Mouse (Mus musculus) liver, adult 2 months (tissue): Measurements from ENCODE around the gene Slc23a2.

Experiments
- CTCF ChIP-seq: fragments of 200-500 bp; IDR thresholded peaks from 2 replicates; pipeline ENCODE4 v1.5.1; 2011; ENCODE audit warnings: low read depth, low read length, control low read depth
- POLR2A ChIP-seq: fragments of 200-500 bp; IDR thresholded peaks from 2 replicates; pipeline ENCODE4 v1.6.1; 2011; ENCODE audit warnings: low read length, control low read depth; ENCODE audit not compliant: insufficient read depth; ENCODE audit errors: extremely low read depth

DNA sequence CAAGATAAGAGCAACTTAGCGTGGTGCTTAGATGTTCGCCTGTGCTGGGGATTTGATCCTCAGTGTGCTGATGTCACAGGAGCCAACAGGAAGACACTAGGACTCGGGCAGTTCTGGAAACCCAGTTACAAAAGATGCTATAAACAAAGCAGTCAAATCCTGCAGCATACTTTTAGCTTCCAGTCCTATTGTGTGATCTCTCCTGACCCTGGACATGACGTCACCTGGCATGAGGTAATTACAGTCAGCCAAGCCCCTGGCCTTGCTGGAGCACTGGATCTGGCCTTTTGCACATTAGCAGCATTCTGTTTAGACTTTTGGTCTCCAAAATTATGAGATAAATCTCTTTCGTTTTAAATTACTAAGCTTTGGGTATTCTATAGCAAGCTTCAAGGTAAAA lies 38.8 kb downstream of the Slc23a2 start:
- no peak for TF ChIP-seq CTCF
- TF ChIP-seq POLR2A, result no peak
